Mouse (Mus musculus) forebrain, embryonic 10.5 days (tissue): ENCODE results near the gene Pnmal1. TPM values are rescaled to one million over a fixed set of nuclear protein-coding genes. Genes with fewer than 3 reads are reported as not detected.

ENCODE experiments used
- DNase-seq: peaks from one replicate; pipeline ENCODE4 v3.0.0-alpha.2; 2017; ENCODE audit warnings: low spot score; ENCODE audit errors: extremely low spot score
- H3K27ac ChIP-seq: fragments of 300-500 bp; sonication (generic); 2 replicates; pipeline ENCODE4 v1.5.1; 2016; ENCODE audit warnings: mild to moderate bottlenecking
- H3K27me3 ChIP-seq: fragments of 300-500 bp; sonication (generic); 2 replicates; pipeline ENCODE4 v1.6.1; 2016; ENCODE audit warnings: mild to moderate bottlenecking; ENCODE audit not compliant: poor library complexity, severe bottlenecking
- H3K36me3 ChIP-seq: fragments of 300-500 bp; sonication (generic); replicated peaks from 2 replicates; pipeline ENCODE4 v1.6.1; 2016; ENCODE audit warnings: mild to moderate bottlenecking, moderate library complexity
- H3K4me1 ChIP-seq: fragments of 300-500 bp; sonication (generic); 2 replicates; pipeline ENCODE4 v1.6.1; 2016
- H3K4me3 ChIP-seq: fragments of 300-500 bp; sonication (generic); 2 replicates; pipeline ENCODE4 v1.5.1; 2016; ENCODE audit warnings: mild to moderate bottlenecking, moderate library complexity
- H3K9me3 ChIP-seq: fragments of 300-500 bp; sonication (generic); 2 replicates; pipeline ENCODE4 v1.6.1; 2016; ENCODE audit warnings: mild to moderate bottlenecking, moderate library complexity
- WGBS: fragments of 180-500 bp; shearing (Covaris S2); methylation state at CpG from one replicate; pipeline ENCODE4 v1.1.7; 2016; 5-methylcytosine and 5-hydroxymethylcytosine counted together
- polyA plus RNA-seq: library from polyadenylated mRNA; unstranded; fragments of >200 nt; fragmentation: Nextera tagmentation; extraction: Ambion mirVana; gene quantifications from 2 replicates; pipeline ENCODE4 v1.2.1, GENCODE M21; 2016

Pnmal1 gene
- polyA plus RNA-seq, 1 experiment from 2014 or later, result 9.3 TPM

DNA sequence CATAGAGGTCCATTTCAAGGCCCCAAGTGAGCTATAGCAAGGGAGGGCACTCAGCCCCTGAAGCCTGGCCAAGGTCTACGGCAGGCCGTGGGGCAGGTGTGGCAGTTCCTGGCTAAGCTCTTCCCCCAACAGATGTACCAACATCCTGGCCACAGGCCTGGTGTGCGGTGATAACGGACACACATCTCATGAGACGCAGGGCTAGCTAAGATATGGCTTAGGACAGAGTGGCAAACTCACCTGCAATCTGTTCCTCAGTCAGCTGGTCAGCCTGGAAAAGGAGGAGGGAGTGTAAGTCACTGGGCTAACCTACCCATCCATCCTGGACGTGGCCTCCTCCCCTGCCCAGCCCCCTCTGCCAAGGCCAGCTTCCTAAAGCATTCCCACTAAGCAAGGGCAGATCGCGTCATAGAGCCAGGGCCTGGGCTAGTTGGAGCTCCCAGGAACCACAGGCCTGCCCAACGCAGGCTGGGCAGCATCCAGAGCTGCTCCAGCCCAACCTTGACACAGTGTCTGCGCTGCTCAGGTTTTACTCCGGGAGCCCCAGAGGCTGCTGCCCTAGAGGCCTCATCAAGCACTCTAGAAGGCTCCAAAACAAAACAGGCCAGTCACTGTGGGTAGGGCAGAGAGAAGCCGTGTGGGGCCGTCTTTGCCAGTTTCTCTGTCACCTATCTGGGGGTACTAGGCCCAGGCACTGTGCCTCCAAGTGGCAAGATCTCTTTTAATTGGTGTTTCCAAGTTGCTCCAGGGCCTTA lies 39.9 kb upstream of the Pnmal1 start:
- 0 out of 2 replicates have a peak overlapping the region, but pooled peaks have one; percentile 20 for H3K27ac ChIP-seq
- H3K9me3 ChIP-seq, result no peaks in the 10 kb centered on the region
- peaks cover 74% of the 10 kb centered on the region for H3K36me3 ChIP-seq
- 89% methylated on average over 13 of the region's 13 CpGs for WGBS
- no peak for DNase-seq
- no peak overlapping the region for H3K4me3 ChIP-seq
- no peaks in the 10 kb centered on the region for H3K27me3 ChIP-seq
- H3K4me1 ChIP-seq, result peaks cover 42% of the 10 kb centered on the region

DNA sequence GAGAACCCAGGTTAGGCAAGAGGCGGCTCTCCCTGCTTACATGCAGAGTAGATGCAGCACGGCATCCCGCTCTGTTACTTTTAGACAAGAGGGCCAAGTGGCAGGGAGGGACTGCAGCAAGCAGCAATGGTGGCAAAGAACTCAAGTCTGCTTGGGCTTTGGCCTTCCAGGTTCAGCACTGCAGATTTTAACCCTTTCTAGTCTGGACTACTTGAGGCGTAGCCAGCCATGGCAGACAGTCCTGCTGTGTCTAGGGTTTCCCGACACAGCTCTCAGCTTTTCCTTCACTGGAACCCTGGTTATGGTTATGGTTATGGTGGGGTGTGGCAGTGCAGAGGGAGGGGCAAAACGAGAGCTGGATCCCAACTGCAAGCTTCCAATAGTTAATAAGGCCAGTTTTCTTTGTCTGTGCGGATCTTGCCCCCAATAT lies 39.3 kb upstream of the Pnmal1 start:
- peaks cover 68% of the 10 kb centered on the region for H3K36me3 ChIP-seq
- H3K4me3 ChIP-seq, result no peak overlapping the region
- 90% methylated on average over 7 of the region's 7 CpGs for WGBS
- H3K27ac ChIP-seq, result no peak overlapping the region
- H3K4me1 ChIP-seq, result peaks cover 45% of the 10 kb centered on the region
- no peaks in the 10 kb centered on the region for H3K27me3 ChIP-seq
- H3K9me3 ChIP-seq, result no peaks in the 10 kb centered on the region
- no peak for DNase-seq

DNA sequence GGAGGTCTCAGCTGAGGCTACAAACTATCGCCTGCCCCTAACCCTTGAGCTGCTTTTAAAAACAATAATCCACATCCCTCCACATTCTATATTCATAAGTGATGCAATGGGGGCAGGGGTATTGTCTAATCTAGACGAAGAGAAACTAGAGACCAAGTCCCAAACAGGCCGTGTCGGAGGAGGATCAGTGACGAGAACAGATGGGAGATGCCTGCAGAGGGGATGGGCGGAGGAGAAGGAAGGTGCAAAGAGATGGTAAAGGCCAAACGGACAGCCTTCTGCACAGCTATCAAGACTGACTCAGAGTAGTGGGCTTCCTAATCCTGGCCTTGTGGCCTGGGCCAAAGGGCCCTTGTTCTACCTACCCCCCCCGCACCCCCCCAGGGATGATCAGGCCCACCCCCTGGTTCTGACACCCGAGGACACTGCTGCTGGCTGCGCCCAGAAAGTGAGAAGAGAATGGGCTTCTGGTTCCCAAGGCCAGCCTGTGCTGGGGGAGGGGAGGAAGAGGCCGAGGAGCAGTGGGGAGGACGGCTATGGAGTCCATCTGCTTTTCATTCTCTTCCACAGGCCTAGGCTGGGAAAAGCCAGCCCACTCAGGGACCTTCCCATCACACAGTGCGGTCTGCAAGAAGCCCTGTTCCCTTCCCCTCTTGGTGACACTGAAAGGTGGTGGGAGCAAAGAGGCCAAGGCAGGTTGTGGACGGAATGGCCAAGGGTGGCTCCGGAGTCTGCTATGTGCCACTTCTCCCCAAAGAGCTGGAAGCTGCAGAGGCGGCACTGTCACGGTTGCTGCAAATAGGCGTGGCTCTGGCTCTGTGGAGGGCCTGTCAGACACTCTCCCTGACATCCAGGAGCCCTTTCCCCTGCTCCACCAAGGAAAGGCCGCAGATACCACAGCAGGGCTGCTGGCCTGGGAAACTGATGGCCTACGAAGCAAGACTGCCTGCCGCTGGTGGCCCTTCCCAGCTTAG lies 38.4 kb upstream of the Pnmal1 start:
- peak overlapping the region; percentile 94 for H3K4me3 ChIP-seq
- WGBS, result 55% methylated on average over 21 of the region's 21 CpGs
- peaks cover 59% of the 10 kb centered on the region for H3K36me3 ChIP-seq
- H3K27ac ChIP-seq, result peak overlapping the region; percentile 98
- no peaks in the 10 kb centered on the region for H3K27me3 ChIP-seq
- H3K4me1 ChIP-seq, result peaks cover 45% of the 10 kb centered on the region
- no peaks in the 10 kb centered on the region for H3K9me3 ChIP-seq
- DNase-seq, result peak; percentile 28

DNA sequence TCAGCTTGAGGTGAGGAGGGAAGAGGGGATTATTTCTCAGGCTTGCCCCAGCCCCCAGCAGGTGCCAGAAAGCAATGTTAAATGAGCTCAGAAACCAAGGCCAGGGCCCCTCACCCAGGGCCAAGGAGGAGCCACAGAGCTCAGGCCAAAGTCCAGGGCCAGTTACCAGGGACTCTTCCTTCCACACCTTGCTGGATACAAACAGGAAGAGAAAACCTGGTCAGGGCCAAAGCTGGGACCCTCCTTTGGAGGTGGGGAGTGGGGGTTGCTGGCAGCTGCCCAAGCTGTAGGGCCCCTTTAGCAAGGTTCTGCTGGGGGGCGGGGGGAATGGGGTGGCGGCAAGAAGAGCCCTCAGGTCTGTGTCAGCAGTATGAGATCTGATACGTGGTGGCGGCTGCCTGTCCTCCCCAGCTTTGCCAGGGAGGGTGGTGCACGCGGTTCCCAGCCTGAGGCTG lies 37.6 kb upstream of the Pnmal1 start:
- Histone ChIP-seq H3K36me3 (peaks cover 51% of the 10 kb centered on the region), H3K27ac (peak overlapping the region; percentile 98), H3K4me1 (peaks cover 45% of the 10 kb centered on the region), H3K4me3 (peak overlapping the region; percentile 94), H3K27me3 (no peaks in the 10 kb centered on the region), H3K9me3 (no peaks in the 10 kb centered on the region)
- 66% methylated on average over 6 of the region's 6 CpGs for WGBS
- no peak for DNase-seq

DNA sequence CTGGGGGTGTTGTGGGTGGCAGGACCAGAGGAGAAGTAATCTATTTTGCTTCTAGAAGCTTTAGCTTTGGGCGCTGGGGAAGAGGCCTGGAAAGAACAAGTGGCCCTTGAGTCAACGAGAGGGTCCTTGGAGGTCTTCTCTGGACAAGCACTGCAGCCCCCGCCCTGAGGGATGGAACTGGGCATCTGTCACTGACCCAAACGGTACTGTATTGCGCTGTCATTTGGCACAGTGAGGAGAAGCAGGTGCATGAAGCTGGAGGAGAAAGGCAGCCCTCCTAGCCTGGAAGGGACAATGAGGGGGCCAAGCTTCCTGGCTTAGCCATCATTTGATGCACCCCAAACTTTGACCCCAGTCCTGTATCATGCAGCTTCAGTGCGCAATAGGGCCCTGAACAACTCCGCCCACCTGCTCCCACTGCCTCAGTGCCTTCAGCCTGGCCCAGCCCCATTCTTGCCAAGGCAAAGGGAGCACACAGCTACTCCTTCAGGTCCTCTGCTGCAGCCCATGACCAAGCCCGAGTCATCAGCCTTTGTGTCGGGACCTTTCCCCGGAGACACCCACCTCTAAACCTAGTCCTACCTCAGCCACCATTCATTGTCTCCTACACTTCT lies 37.0 kb upstream of the Pnmal1 start:
- no peak for DNase-seq
- peaks cover 45% of the 10 kb centered on the region for H3K36me3 ChIP-seq
- peaks cover 45% of the 10 kb centered on the region for H3K4me1 ChIP-seq
- H3K4me3 ChIP-seq, result peak overlapping the region; percentile 94
- WGBS, result 60% methylated on average over 10 of the region's 10 CpGs
- peak overlapping the region; percentile 98 for H3K27ac ChIP-seq
- H3K27me3 ChIP-seq, result no peaks in the 10 kb centered on the region
- no peaks in the 10 kb centered on the region for H3K9me3 ChIP-seq

DNA sequence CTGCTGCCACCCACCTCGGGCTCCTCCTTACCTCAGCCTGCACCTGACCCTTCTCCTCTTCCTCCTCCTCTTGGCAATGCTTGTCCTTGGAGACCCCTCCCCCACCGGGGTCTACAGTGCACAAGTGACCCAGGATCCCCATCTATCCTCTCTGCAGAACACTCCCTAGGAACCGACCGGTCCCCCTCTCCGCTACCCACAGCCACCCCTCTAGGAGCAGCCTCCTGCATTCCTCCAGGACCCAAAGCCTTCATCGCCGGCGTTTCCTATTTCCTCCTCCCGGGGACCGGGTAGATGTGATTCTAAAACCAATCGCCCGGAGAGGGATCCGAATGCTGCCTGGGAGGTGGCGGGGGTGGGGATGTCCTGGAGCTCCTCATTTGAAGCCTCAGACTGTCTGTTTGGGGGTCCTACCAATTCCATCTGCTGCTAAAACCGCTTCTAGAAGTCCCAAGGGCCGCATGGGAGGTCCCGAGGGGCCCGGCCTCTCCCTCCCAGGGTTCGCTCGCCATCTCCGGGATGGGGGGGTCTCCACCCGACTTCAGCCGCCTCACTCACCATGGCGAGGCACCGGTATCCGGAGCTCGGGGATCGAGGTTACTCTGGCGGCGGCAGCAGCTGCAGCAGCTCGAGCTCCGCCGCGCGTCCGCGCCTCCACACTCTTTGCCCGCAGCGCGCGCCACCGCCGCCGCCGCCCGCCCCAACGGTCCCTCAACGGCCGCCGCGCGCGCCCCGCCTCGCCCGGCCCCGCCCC lies 36.0 kb upstream of the Pnmal1 start:
- peak overlapping the region; percentile 94 for H3K4me3 ChIP-seq
- H3K9me3 ChIP-seq, result no peaks in the 10 kb centered on the region
- H3K27ac ChIP-seq, result peak overlapping the region; percentile 98
- WGBS, result under 1% methylated on average over 57 of the region's 57 CpGs
- no peak for DNase-seq
- H3K36me3 ChIP-seq, result peaks cover 35% of the 10 kb centered on the region
- H3K27me3 ChIP-seq, result no peaks in the 10 kb centered on the region
- peaks cover 45% of the 10 kb centered on the region for H3K4me1 ChIP-seq

DNA sequence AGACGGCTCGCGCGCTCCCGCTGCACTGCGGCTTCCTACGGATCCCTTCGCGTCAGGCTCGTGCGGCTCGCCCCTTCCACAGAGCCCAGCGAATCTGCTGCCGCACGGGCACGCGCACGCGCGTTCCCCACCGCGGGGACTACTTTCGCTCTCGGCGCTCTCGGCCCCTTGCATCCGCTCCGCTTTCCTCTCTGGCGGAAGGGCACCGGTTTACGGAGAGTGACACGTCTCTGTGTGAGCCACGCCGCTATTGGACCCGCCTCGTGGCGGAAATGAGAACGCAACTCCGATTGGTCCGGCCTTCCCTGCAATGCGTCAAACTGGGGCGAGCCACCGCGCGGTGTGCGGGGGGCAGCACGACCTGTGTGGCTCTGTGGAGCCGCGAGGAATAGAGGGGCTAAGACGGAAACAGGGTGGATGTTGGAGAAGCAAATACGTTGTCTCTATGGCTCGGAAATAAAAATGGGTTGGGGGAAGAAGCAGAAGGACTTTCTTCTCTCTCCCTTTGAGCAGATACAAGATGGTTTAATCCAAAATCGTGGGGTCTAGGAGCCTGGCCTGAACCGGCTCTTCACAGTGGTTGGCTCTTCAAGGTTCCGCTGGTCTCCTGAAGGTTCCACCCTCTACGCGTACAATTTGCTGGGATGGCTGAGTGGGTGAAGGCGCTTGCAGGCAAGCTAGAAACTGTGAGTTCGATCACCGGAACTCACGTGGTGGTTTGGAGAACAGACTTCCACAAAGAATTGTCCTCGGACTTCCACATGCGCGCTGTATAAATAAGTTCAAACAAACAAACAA lies 35.2 kb upstream of the Pnmal1 start, which contains the start of gene Calm3:
TSS of gene Calm3 (minus strand) at position 78 of the 798 bp plus-strand sequence.
- Histone ChIP-seq H3K27ac (peak within 1 kb of the TSS; percentile 98), H3K36me3 (peaks cover 28% of the 10 kb centered on the region), H3K9me3 (no peaks in the 10 kb centered on the region), H3K4me1 (peaks cover 43% of the 10 kb centered on the region), H3K27me3 (no peaks in the 10 kb centered on the region), H3K4me3 (peak within 1 kb of the TSS; percentile 94)
- peak; percentile 100 for DNase-seq
- 1% methylated on average over 64 of the region's 64 CpGs for WGBS

DNA sequence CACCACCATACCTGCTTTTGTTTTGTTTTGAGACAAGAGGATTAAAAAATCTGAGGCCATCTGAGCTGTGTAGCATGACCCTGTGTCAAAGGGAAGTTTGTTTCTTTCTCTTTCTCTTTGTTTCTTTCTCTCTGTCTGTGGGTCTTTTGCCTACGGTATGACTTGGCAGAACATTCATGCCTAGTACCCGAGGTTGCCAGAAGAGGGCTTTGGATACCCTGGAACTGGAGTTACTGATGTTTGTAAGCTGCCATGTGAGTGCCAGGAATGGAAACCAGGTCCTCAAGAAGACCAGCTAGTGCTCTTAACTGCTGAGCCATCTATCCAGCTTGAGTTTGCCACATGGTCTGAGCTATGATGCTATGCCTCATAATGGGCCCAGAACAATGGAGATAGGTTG lies 31.1 kb upstream of the Pnmal1 start:
- H3K27me3 ChIP-seq, result no peaks in the 10 kb centered on the region
- no peaks in the 10 kb centered on the region for H3K9me3 ChIP-seq
- 49% methylated on average over 2 of the region's 2 CpGs for WGBS
- peaks cover 14% of the 10 kb centered on the region for H3K4me1 ChIP-seq
- DNase-seq, result no peak
- H3K36me3 ChIP-seq, result no peaks in the 10 kb centered on the region
- no peak overlapping the region for H3K4me3 ChIP-seq
- H3K27ac ChIP-seq, result no peak overlapping the region

DNA sequence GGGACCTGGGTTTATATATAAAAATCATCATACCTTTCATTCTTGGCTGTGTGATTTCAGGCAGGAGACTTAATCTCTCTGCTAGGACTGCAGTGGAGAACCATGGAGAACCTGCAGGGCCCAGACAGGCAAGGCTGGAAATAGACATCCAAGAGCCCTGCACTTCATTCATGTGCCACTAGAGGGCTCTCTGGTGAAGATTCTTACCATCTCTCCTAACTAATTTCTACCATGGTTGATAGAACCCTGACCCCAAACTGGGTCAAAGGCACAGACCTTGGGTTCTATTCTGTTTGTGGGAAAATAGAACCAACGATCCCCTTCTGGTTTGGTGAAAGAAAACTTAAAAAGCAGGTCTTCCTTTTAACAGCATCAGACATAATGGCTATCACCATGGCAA lies 28.6 kb upstream of the Pnmal1 start:
- DNase-seq, result peak; percentile 74
- WGBS, result 6% methylated on average over 1 of the region's 1 CpGs
- no peak overlapping the region for H3K27ac ChIP-seq
- H3K4me3 ChIP-seq, result no peak overlapping the region
- no peaks in the 10 kb centered on the region for H3K9me3 ChIP-seq
- no peaks in the 10 kb centered on the region for H3K27me3 ChIP-seq
- H3K36me3 ChIP-seq, result no peaks in the 10 kb centered on the region
- H3K4me1 ChIP-seq, result peaks cover 14% of the 10 kb centered on the region

DNA sequence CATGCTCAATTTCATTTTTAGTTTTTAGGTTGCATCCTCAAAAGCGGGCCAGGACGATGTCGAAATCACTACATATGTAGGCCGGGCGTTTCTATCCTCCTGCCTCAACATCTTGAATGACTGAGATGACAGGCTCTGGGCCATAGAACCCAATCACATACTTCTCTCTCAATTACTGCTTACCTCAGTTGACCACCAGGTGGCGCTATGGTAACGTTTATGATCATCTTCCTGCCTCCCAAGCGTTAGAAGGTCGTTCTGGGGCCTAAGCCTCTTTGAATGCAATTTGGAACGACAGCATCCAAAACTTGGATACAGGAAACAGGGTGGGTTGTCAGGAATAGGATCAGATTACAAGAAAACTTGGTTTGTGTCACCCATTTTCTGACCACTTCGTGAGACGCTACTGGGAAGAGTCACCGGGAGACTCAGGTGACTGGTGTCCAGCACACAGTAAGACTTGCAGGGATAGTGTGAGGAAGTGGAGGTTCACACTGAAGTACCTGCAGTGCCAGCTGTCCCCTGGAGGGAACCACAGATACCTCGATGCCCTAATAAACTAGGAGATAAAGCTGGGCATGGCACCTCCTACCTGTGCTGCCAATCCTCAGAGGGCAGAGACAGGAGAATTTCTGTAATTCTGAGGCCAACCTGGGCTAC lies 27.4 kb upstream of the Pnmal1 start:
- DNase-seq, result peak; percentile 88
- H3K4me3 ChIP-seq, result no peak overlapping the region
- no peaks in the 10 kb centered on the region for H3K36me3 ChIP-seq
- H3K4me1 ChIP-seq, result peaks cover 14% of the 10 kb centered on the region
- H3K27me3 ChIP-seq, result no peaks in the 10 kb centered on the region
- WGBS, result 20% methylated on average over 14 of the region's 14 CpGs
- H3K27ac ChIP-seq, result no peak overlapping the region
- H3K9me3 ChIP-seq, result no peaks in the 10 kb centered on the region
